Mouse (Mus musculus): Measurements from ENCODE around the gene Tnfaip8l2. TPM values are rescaled to one million over a fixed set of nuclear protein-coding genes. Genes with fewer than 3 reads are reported as not detected.

Gene Tnfaip8l2
- polyA plus RNA-seq, 1 experiment, result 34.2 TPM

DNA sequence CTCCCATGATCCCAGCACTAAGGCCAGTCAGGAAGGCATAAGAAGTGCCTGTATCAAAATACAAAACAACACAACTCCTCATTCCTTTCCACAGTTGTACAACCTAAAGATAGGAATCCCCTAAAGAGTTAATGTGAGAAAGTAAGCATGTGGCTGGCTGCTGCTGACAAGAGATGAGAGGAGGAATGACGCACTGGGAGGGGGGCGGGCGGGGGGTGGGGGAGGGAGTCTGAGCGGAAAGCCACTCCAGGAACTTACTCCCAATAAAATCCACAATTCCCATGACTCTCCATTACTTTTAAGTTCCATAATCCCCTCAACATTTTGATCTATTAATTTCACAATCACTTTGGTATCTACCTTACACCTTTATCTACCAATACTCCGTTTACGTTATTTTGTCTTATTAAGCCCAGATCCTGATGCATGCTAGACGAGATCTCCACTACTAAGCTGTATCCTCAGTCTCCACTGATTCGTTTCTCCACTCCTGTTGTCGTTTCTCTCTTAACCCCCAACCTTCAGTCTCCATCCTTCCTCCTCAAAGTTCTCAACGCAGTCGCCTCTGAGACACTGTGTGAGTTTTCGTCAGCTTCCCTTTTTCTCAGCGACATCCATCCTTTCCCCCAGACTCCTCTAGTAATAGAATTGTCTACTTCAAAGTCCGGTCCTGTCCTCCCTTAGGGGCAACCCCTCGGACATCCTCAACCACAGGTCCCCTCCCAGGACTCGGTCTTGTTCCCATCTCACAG is 36.4 kb downstream of the Tnfaip8l2 start:
- H3K27me3 ChIP-seq (replicated peaks), result no peaks in the 10 kb centered on the region
- no peaks in the 10 kb centered on the region for H3K9me3 ChIP-seq
- peaks cover 28% of the 10 kb centered on the region for H3K36me3 ChIP-seq (replicated peaks; ENCODE audit: low read length)
- H3K4me1 ChIP-seq, result peaks cover 53% of the 10 kb centered on the region
- TF ChIP-seq FLI1 (IDR thresholded peaks at IDR 0.05; ENCODE audit: low read length) (no peak), GATA1 (IDR thresholded peaks at IDR 0.05; ENCODE audit: borderline replicate concordance, low read length) (no peak)
- peak overlapping the region; percentile 98 for H3K4me3 ChIP-seq (replicated peaks)

DNA sequence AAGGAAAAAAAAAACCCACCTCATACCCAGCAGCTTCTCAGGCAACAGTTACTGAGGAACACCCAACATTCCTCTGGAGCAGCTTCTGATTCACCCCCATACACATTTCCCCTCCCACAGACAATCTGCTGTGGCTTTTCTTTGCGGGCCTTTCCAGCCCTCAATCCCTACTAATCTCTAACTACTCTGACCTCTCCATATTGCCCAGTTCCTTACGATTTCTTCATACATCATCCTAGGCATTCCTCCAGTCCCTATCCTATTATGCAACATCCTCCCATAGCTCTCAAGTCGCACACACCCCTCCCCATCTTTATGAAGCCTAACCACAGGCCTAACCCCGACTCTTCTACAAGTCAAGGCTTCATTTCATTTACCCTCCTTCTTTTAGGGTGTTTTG is 37.0 kb downstream of the Tnfaip8l2 start:
- H3K4me3 ChIP-seq (replicated peaks), result peak overlapping the region; percentile 98

DNA sequence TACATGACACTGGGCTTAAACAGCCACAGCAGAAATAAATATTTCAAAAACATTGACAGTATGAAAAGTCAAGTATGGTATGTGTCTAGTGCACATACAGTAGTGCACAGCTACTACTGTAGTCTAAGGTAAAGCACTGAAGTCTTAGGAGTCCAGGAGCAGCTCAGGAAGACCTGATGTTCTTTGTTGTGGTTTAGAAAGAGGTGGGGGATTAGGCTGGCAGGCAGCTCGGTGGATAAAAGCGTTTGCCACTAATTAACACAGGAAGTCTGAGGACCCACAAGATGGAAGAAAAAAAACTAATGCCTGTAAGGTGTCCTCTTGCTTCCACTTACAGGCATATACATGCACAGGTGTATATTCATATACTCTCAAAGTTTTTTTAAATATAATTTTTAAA is 41.3 kb downstream of the Tnfaip8l2 start:
- Histone ChIP-seq H3K27me3 (replicated peaks) (no peaks in the 10 kb centered on the region), H3K9me3 (no peaks in the 10 kb centered on the region), H3K4me1 (peaks cover 74% of the 10 kb centered on the region), H3K36me3 (replicated peaks; ENCODE audit: low read length) (peaks cover 65% of the 10 kb centered on the region), H3K4me3 (replicated peaks) (peak overlapping the region; percentile 23)
- TF ChIP-seq GATA1 (IDR thresholded peaks at IDR 0.05; ENCODE audit: borderline replicate concordance, low read length), result no peak
- TF ChIP-seq FLI1 (IDR thresholded peaks at IDR 0.05; ENCODE audit: low read length), result no peak

More for the DNA sequence above, 37.0 kb downstream of the Tnfaip8l2 start:
- TF ChIP-seq GATA1 (IDR thresholded peaks at IDR 0.05; ENCODE audit: borderline replicate concordance, low read length) (no peak), FLI1 (IDR thresholded peaks at IDR 0.05; ENCODE audit: low read length) (no peak)
- no peaks in the 10 kb centered on the region for H3K9me3 ChIP-seq
- H3K27me3 ChIP-seq (replicated peaks), result no peaks in the 10 kb centered on the region
- H3K36me3 ChIP-seq (replicated peaks; ENCODE audit: low read length), result peaks cover 32% of the 10 kb centered on the region
- peaks cover 56% of the 10 kb centered on the region for H3K4me1 ChIP-seq

Other genes starting within 250 kb of the Tnfaip8l2 start
- 14.7 and 28.8 TPM in 2 replicates for gene Selenbp1, start 209.3 kb downstream of the Tnfaip8l2 start, polyA plus RNA-seq (2012; ENCODE audit: insufficient read depth, low replicate concordance)
- 0.45 TPM in 1 of 2 replicates, not detected in the other for gene Rfx5, start 188.3 kb downstream of the Tnfaip8l2 start, polyA plus RNA-seq (2012; ENCODE audit: insufficient read depth, low replicate concordance)
- 1.4 and 2.1 TPM in 2 replicates for gene Pi4kb, start 167.6 kb downstream of the Tnfaip8l2 start, polyA plus RNA-seq (2012; ENCODE audit: insufficient read depth, low replicate concordance)
- gene Zfp687, start 126.9 kb downstream of the Tnfaip8l2 start, polyA plus RNA-seq (2012; ENCODE audit: insufficient read depth, low replicate concordance), result 13.6 and 16.9 TPM in 2 replicates
- 24.8 and 169 TPM in 2 replicates for gene Psmd4, start 99.7 kb downstream of the Tnfaip8l2 start, polyA plus RNA-seq (2012; ENCODE audit: insufficient read depth, low replicate concordance)
- 6.3 and 16.2 TPM in 2 replicates for gene Pip5k1a, start 35.4 kb downstream of the Tnfaip8l2 start, polyA plus RNA-seq (2012; ENCODE audit: insufficient read depth, low replicate concordance)
- 231 and 749 TPM in 2 replicates for gene Vps72, start 31.3 kb downstream of the Tnfaip8l2 start, polyA plus RNA-seq (2012; ENCODE audit: insufficient read depth, low replicate concordance)
- not detected in 2 replicates for gene Tmod4, start 17.9 kb downstream of the Tnfaip8l2 start, polyA plus RNA-seq (2012; ENCODE audit: insufficient read depth, low replicate concordance)
- 5.8 and 7.2 TPM in 2 replicates for gene Scnm1, start 8.3 kb downstream of the Tnfaip8l2 start, polyA plus RNA-seq (2012; ENCODE audit: insufficient read depth, low replicate concordance)
- gene Lysmd1, start 8.3 kb downstream of the Tnfaip8l2 start, polyA plus RNA-seq (2012; ENCODE audit: insufficient read depth, low replicate concordance), result 3.8 and 5.1 TPM in 2 replicates
- gene Sema6c, start 18.1 kb upstream of the Tnfaip8l2 start, polyA plus RNA-seq (2012; ENCODE audit: insufficient read depth, low replicate concordance), result 1.2 and 4.0 TPM in 2 replicates
- gene Gabpb2, start 75.6 kb upstream of the Tnfaip8l2 start, polyA plus RNA-seq (2012; ENCODE audit: insufficient read depth, low replicate concordance), result 0.60 TPM in 1 of 2 replicates, not detected in the other
- gene Cdc42se1, start 86.4 kb upstream of the Tnfaip8l2 start, polyA plus RNA-seq (2012; ENCODE audit: insufficient read depth, low replicate concordance), result 183 and 363 TPM in 2 replicates
- 10.4 and 11.3 TPM in 2 replicates for gene Mllt11, start 89.8 kb upstream of the Tnfaip8l2 start, polyA plus RNA-seq (2012; ENCODE audit: insufficient read depth, low replicate concordance)
- 1.7 and 3.7 TPM in 2 replicates for gene Gm128, start 99.2 kb upstream of the Tnfaip8l2 start, polyA plus RNA-seq (2012; ENCODE audit: insufficient read depth, low replicate concordance)
- 0.30 TPM in 1 of 2 replicates, not detected in the other for gene Bnipl, start 108.8 kb upstream of the Tnfaip8l2 start, polyA plus RNA-seq (2012; ENCODE audit: insufficient read depth, low replicate concordance)
- 517 and 1,363 TPM in 2 replicates for gene Mindy1, start 139.0 kb upstream of the Tnfaip8l2 start, polyA plus RNA-seq (2012; ENCODE audit: insufficient read depth, low replicate concordance)
- gene Prune1, start 139.7 kb upstream of the Tnfaip8l2 start, polyA plus RNA-seq (2012; ENCODE audit: insufficient read depth, low replicate concordance), result 5.2 and 6.0 TPM in 2 replicates
- 0.66 TPM in 1 of 2 replicates, not detected in the other for gene Anxa9, start 164.8 kb upstream of the Tnfaip8l2 start, polyA plus RNA-seq (2012; ENCODE audit: insufficient read depth, low replicate concordance)
- gene Cers2, start 172.4 kb upstream of the Tnfaip8l2 start, polyA plus RNA-seq (2012; ENCODE audit: insufficient read depth, low replicate concordance), result 36.9 and 124 TPM in 2 replicates
- gene Setdb1, start 214.8 kb upstream of the Tnfaip8l2 start, polyA plus RNA-seq (2012; ENCODE audit: insufficient read depth, low replicate concordance), result 2.3 and 6.3 TPM in 2 replicates

Measured in megakaryocyte, embryonic 14.5 days (primary cell).